Mouse (Mus musculus) forelimb bud, embryonic 11.5 days (tissue): ENCODE results near the gene Crct1.

Experiments
- DNase-seq: peaks from one replicate; pipeline ENCODE4 v3.0.0-alpha.2; 2012; ENCODE audit warnings: low read depth, low spot score

The Crct1 gene

DNA sequence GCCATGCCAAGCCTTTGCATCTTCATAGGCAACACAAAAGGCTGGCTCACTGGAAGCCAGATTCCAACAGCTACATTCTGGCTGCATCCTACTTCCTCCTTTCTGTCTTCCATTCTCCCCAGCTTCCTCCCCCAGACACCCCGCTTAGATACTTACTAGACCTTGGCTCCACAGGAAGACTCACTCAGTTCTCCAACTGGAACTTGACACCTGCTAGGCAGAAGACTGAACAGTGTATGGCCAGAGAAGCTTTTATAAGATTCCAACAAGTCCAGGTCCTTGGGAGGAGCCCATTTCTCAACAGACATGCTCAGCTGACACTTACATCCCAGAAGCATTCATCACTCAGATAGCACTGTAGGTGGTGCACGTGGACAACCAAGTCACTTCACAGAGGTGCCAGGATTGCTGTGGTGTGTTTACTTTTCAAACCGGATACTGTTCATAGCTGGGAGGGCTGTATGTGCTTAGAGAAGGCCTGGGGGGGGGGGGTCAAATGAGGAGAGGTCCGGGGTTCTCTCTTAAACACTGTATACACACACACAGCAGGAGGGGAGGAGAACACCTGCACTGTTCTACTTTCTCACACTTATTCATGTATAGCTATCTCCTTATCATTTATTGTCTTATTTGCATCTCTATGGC is at the start of gene Crct1:
Crct1 (minus strand) TSS at position 228 of the 645 bp plus-strand sequence.
- no peak for DNase-seq

DNA sequence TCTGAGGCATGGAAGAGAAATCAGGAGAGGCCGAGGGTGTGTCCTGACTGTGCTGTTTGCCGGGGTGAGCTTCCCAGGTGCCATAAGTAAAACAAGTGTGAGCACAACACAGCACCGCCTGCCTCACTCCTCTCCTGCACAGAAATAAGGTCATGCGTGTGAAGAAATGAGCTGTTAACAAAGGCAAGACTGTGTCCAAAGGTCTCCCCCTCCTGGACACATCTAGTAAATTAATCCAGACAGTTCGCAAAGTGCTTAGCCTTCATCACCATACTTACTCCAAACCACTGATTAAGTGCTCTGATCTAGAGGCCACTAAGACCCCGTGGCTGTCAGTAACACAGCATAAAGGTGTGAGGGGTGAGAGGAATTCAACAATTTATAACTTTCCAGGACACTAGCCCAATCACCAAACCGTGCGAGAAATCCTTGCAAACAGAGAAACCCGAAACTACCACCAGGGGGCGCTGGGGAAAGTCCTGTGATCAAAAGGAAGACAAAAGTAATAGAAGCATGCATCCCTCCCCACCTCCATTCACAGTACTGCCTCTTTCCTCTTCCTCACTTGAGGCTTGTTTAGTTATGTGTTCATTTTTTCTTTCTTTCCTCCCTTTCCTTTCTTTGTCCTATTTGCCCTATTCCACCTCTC is 37.5 kb upstream of the Crct1 start:
- DNase-seq: peak; percentile 26

GRCm38 (mm10) chr3:93050182-93050581 is 34.7 kb upstream of the Crct1 start:
- no peak for DNase-seq

DNA sequence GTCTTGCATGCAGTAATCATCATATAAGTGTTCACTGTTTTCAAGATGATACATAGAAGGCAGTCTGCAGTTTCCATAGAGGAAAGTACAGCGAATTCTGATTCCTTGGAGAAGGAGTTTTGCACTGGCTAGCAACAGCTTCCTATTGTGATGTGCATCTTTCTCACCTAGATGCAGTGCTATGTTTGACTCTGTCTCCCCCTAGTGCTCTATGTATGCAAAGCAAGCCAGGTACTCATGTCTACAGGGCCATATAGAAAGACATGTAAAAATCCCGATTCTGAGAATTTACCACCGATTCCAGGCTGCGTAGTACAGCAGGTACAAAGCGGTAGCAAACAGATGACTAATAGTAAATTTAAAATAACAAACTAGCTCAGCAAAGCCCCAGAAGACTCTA is 16.0 kb upstream of the Crct1 start:
- DNase-seq: peak; percentile 51

DNA sequence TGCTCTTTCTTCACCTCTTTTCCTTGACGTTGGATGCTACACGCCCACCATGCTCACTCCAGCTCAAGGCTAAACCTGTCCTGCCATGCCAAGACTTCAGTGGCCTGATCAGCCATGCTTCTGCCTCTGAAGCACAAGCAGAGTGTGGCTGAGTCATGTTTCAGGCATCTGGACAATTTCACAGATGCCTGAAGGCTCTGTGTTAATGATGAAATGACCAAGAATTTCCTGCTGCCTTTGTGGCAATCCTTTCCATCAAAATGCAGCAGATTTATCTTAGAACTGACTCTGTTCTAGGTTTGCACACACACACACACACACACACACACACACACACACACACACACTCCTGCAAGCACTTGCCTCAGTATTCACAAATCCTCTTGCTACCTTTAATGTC is 10.0 kb upstream of the Crct1 start:
- DNase-seq: peak; percentile 10

DNA sequence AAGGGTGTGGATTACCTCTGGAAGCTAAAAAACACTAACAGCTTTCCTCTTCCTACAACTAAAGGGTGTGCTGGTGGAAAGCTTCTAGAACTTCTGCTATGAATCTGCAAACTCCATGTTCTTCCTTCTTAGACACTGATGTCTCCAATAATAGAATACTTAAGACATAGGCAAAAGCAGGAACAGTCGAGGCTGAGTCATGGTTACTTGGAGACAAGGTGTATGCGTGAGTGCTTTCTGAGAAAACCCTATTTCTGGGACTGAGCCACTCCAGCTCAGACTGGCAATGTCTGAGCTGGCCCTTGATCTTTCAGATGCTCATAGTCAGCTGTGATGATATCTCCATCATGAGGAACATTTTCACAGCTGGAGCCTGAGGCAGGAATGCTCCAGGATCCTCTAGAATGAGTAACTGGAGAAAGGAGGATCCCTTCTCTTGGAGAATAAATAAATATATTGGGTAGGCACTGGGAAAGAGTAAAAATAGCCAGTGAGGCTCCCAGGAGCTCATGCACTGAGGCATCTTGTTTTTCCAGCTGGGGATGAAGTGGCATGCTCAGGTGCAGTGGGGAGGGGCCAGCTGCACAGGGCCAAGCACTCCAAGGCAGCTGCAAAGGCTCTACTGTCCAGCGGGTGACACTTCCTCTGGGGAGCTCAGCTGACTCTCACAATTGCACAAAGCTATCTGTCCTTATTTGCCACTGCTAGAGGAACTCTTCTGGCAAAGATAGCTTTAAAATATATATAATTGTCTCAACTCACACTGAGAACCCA is 8.1 kb upstream of the Crct1 start:
- no peak for DNase-seq

- no peak for DNase-seq
Observed at GRCm38 (mm10) chr3:93021171-93021570, 5.7 kb upstream of the Crct1 start.

DNA sequence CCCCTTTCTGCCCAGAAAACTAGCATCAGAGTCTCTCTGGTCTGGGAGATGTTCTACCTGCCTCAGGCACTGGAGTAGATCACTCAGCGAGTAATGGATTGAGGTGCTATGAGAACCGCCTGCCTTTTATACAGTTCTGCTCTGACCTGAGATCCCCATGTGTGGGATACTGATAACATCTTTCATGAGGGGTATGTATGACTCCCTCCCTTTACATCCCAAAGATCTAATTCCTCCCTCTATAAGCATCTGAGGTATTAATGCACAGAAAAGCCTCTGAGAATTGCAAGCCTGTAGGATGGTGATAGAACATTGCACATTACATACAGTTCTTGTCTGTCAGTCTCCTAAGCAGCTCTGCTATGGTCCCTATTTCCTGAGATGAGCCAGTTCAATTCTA is 3.5 kb upstream of the Crct1 start, which contains the start of gene Lce1m:
Lce1m (minus strand) TSS at position 101 of the 400 bp plus-strand sequence.
- no peak for DNase-seq

DNA sequence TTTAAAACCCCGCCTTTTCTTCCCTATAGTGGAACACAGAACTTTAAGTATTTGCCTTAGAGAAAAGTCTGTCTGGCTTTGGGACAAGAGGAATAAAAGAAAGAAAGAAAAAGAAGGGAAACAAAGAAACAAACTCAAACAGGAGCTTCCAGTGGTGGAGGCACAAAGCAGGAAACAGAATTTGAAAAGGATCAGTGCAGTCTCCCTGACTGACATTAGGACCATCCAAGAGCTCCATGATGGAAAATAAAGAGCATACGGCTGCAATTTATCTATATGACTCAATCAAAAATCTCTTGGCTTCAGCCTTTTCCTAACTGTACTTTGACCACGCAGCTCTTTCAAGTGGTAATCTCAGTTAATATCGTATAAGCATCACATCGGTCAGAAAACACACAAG is 616 bp downstream of the Crct1 start:
- no peak for DNase-seq

DNA sequence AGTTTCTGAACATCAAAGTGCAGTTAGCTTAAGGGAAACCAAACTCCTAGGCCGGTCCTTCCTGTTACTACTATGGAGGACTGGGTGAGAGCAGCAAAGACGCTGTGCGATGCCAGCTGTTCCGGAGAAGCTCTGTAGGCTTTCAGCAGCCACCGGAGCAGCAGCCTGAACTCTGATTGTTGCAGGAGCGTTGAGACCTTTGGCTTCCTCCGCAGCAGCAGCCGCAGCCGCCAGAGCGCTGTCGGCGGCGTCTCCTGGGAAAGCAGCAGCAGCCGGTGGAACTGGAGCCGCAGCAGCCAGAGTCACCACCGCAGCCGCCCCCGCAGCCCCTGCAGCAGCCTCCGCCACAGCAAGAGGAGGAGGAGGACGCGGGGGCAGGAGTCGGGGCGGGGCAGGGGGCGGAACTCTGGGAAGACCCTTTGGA is 1.1 kb downstream of the Crct1 start:
- peak; percentile 56 for DNase-seq

DNA sequence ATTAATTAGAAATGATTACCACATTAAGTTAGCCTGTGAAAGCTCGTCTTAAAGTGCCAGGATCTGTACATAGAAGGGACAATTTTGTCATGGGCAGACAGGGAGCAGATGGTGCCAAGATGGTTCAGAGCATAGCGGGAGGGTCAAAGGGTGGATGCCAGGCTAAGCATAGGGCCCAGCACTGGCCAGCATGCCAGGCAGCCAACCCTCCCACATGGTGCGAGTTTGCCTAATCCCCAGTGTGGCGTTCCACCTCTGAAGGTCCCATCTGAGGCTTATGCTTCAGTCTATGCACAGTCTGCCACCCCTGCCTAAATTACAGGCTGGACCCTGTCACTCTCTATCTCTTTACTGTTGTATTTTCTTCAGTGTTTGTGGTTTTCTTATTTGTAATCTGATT is 12.6 kb downstream of the Crct1 start:
- DNase-seq: no peak

- no peak for DNase-seq
Observed at GRCm38 (mm10) chr3:93000621-93001020, 14.9 kb downstream of the Crct1 start.

DNA sequence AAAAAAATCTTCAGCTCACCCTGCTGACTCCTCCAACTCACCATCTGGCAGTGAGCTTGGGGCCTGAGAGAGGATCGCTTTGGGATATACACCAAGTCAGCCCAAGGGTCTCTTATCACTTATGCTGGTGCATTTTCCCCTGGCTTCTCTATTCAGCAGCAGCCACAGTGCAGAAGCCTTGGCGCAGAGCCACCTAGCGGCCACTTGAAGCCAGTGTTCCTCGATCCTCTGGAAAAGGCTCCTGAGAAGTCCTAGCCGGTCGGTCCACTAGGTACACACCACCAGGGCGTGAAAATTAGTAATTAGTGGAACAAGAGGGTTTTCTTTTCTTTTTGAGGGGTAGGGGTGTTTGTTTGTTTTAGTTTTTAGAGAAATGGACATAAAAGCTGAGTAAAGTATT is 16.8 kb downstream of the Crct1 start:
- DNase-seq: peak; percentile 54

DNA sequence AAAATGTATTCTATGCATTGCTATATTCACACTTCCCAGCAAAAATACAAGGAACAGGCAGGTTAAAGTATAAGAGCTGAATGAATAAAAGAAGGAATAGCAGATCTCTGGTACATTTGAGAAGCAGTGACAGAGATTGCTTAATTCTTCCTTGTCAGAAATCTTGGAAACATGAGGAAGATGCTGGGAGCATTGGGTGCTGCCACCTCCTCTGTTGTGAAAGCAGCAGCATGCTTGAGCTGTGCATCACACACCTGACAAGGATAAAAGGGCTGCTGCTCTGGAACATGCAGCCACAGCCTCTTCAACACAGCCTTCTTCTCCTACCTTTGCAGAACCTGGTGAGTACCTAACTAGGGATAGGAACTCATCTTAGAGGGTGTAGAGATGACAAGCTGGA is 23.6 kb downstream of the Crct1 start, which contains the start of gene Lce3f:
Lce3f (plus strand) TSS at position 301 of the 400 bp plus-strand sequence.
- no peak for DNase-seq

DNA sequence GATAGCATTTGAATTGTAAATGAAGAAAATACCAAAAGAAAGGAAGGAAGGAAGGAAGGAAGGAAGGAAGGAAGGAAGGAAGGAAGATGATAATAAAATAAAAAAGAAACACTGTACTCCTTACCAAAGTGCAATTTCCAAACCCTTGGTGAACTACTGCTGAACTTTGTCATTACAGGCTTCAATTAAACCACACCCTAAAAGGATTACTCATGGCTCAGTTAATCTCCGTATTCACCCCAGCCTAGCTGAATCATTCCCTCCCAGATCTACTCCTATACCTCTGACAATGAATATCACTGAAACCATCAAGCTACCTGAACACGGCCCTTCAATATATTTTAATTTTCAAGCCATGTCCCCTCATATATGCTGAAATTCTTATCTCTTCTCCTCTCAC is 37.0 kb downstream of the Crct1 start:
- no peak for DNase-seq

GRCm38 (mm10) chr3:92966761-92967160 is 48.7 kb downstream of the Crct1 start, which contains the start of gene Lce3e:
Gene Lce3e, plus strand, starts transcription at chr3:92967061.
- no peak for DNase-seq
